15 mouse cellular contexts compared by ENCODE assay signal in the genomic region with DNA sequence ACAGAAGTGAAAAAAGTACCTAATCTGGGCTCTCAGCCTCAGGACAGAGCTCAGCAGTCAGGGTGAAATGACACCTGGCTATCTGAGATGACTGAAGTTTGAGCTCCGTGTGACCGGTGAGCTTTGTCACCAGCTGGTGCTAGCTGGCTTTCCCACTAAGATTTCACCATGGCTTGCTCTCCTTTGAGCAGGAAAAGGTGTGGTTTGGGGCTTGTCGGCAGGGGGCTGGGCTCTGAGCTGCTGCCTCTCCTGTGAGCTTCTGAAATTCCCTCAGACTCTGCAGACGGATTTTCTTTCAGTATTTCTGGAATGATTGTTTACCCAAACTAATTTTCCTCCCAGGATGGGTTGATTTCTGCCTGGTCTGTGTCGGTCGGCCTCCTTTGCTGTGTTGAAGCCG.
DNase-seq lines count a peak whose midpoint lies in the region; ATAC-seq and TF ChIP-seq lines count a peak whose summit lies in the region.
"Had no signal": no experiment of that assay in that cellular context is flagged by ENCODE, and none has a peak within 500 bp of the region (broad histone marks: within the 10 kb centered on the region; RNA-seq: fewer than 3 reads in every experiment).

No protein-coding gene starts in this region.

- no peak for TF ChIP-seq EP300 in liver, postnatal 0 days (IDR thresholded peaks at IDR 0.05; ENCODE audit: low read depth)

- 64% methylated on average over 7 of the region's 7 CpGs for WGBS in hindbrain, embryonic 12.5 days
- 64% methylated on average over 7 of the region's 7 CpGs for WGBS in hindbrain, embryonic 16.5 days
- WGBS in stomach, embryonic 15.5 days, result 29% methylated on average over 7 of the region's 7 CpGs
- WGBS in kidney, embryonic 15.5 days, result 47% methylated on average over 7 of the region's 7 CpGs
- WGBS in liver, postnatal 0 days (ENCODE audit: insufficient replicate concordance), result 46% methylated on average over 7 of the region's 7 CpGs

- peaks cover 28% of the 10 kb centered on the region for H3K36me3 ChIP-seq in hindbrain, embryonic 12.5 days
- no peaks in the 10 kb centered on the region for H3K36me3 ChIP-seq in hindbrain, embryonic 16.5 days (ENCODE audit: control insufficient read depth, insufficient read depth, low read length)
- peaks cover 5% of the 10 kb centered on the region; the same call in 1 of the 2 replicates for H3K36me3 ChIP-seq in stomach, embryonic 15.5 days
- H3K36me3 ChIP-seq in kidney, embryonic 15.5 days, result peaks cover 16% of the 10 kb centered on the region; the same call in 1 of the 2 replicates
- H3K36me3 ChIP-seq in liver, postnatal 0 days (replicated peaks; ENCODE audit: insufficient read depth, low read length), result peaks cover 14% of the 10 kb centered on the region

- H3K9me3 ChIP-seq in hindbrain, embryonic 12.5 days (replicated peaks), result no peaks in the 10 kb centered on the region
- no peaks in the 10 kb centered on the region for H3K9me3 ChIP-seq in hindbrain, embryonic 16.5 days (ENCODE audit: control insufficient read depth, low read length)
- no peaks in the 10 kb centered on the region for H3K9me3 ChIP-seq in stomach, embryonic 15.5 days
- no peaks in the 10 kb centered on the region for H3K9me3 ChIP-seq in kidney, embryonic 15.5 days (replicated peaks)
- no peaks in the 10 kb centered on the region for H3K9me3 ChIP-seq in liver, postnatal 0 days (ENCODE audit: low read length)
- H3K9me3 ChIP-seq: liver, embryonic 12.5 days had no signal

- no peaks in the 10 kb centered on the region for H3K27me3 ChIP-seq in hindbrain, embryonic 12.5 days
- H3K27me3 ChIP-seq in hindbrain, embryonic 16.5 days (replicated peaks; ENCODE audit: control insufficient read depth, insufficient read depth, low read length), result no peaks in the 10 kb centered on the region
- no peaks in the 10 kb centered on the region for H3K27me3 ChIP-seq in stomach, embryonic 15.5 days (replicated peaks)
- H3K27me3 ChIP-seq in kidney, embryonic 15.5 days, result no peaks in the 10 kb centered on the region
- no peaks in the 10 kb centered on the region for H3K27me3 ChIP-seq in liver, postnatal 0 days (ENCODE audit: insufficient read depth, low read length)
- H3K27me3 ChIP-seq: liver, embryonic 12.5 days had no signal

- H3K4me1 ChIP-seq in hindbrain, embryonic 12.5 days, result peaks cover 30% of the 10 kb centered on the region
- H3K4me1 ChIP-seq in hindbrain, embryonic 16.5 days (ENCODE audit: control insufficient read depth, insufficient read depth, low read depth, low read length), result peaks cover 5% of the 10 kb centered on the region; the same call in 1 of the 2 replicates
- peaks cover 16% of the 10 kb centered on the region; the same call in 1 of the 2 replicates for H3K4me1 ChIP-seq in stomach, embryonic 15.5 days
- H3K4me1 ChIP-seq in kidney, embryonic 15.5 days, result peaks cover 28% of the 10 kb centered on the region
- peaks cover 2% of the 10 kb centered on the region for H3K4me1 ChIP-seq in liver, postnatal 0 days (ENCODE audit: insufficient read depth)

- no peak overlapping the region for H3K4me2 ChIP-seq in hindbrain, embryonic 12.5 days (replicated peaks)
- no peak overlapping the region for H3K4me2 ChIP-seq in hindbrain, embryonic 16.5 days (ENCODE audit: low read length)
- H3K4me2 ChIP-seq in stomach, embryonic 15.5 days, result no peak overlapping the region
- no peak overlapping the region for H3K4me2 ChIP-seq in kidney, embryonic 15.5 days
- H3K4me2 ChIP-seq in liver, postnatal 0 days (ENCODE audit: low read depth, low read length), result no peak overlapping the region
- H3K4me2 ChIP-seq: liver, embryonic 12.5 days had no signal

- no peak overlapping the region for H3K9ac ChIP-seq in hindbrain, embryonic 12.5 days
- no peak overlapping the region for H3K9ac ChIP-seq in hindbrain, embryonic 16.5 days (ENCODE audit: low read depth, low read length)
- H3K9ac ChIP-seq in stomach, embryonic 15.5 days, result no peak overlapping the region
- H3K9ac ChIP-seq in kidney, embryonic 15.5 days, result no peak overlapping the region
- H3K9ac ChIP-seq in liver, postnatal 0 days (replicated peaks), result no peak overlapping the region
- H3K9ac ChIP-seq: liver, embryonic 12.5 days had no signal

- H3K27ac ChIP-seq in hindbrain, embryonic 12.5 days, result 0 out of 2 replicates have a peak overlapping the region, but pooled peaks have one; percentile 26
- H3K27ac ChIP-seq in hindbrain, embryonic 16.5 days (ENCODE audit: low read depth, low read length), result no peak overlapping the region
- H3K27ac ChIP-seq in stomach, embryonic 15.5 days, result peak overlapping the region; percentile 53
- no peak overlapping the region for H3K27ac ChIP-seq in kidney, embryonic 15.5 days
- H3K27ac ChIP-seq in liver, postnatal 0 days (ENCODE audit: low read depth), result no peak overlapping the region
- H3K27ac ChIP-seq: layer of hippocampus, adult 2 months; liver, embryonic 12.5 days had no signal

- no peak for DNase-seq in liver, postnatal 0 days
- DNase-seq: cerebellum, adult 11-12 months; heart, postnatal 36 days; right cerebral cortex, postnatal 14 days had no signal

- ATAC-seq in hindbrain, embryonic 12.5 days (ENCODE audit: low FRiP score), result no peak
- ATAC-seq in hindbrain, embryonic 16.5 days, result no peak
- ATAC-seq in common myeloid progenitor, adult 5-6 weeks (replicated peaks; ENCODE audit: low read depth, poor library complexity, severe bottlenecking), result peak; percentile 51
- ATAC-seq in granulocyte monocyte progenitor cell, adult 5-6 weeks (replicated peaks; ENCODE audit: poor library complexity, severe bottlenecking), result peak; percentile 36; the same call in 1 of the 2 replicates
- ATAC-seq in stomach, embryonic 15.5 days (ENCODE audit: insufficient read depth, low FRiP score, low read depth), result no peak
- no peak for ATAC-seq in kidney, embryonic 15.5 days (replicated peaks; ENCODE audit: low FRiP score)
- ATAC-seq in liver, postnatal 0 days, result no peak
- ATAC-seq: liver, embryonic 12.5 days; lung, postnatal 0 days had no signal

- H3K4me3 ChIP-seq in hindbrain, embryonic 12.5 days, result no peak overlapping the region
- H3K4me3 ChIP-seq in hindbrain, embryonic 16.5 days (ENCODE audit: low read length), result no peak overlapping the region
- H3K4me3 ChIP-seq in stomach, embryonic 15.5 days (replicated peaks), result no peak overlapping the region
- H3K4me3 ChIP-seq in kidney, embryonic 15.5 days (replicated peaks), result no peak overlapping the region
- H3K4me3 ChIP-seq in liver, postnatal 0 days (ENCODE audit: low read depth, low read length), result no peak overlapping the region
- H3K4me3 ChIP-seq: erythroblast, embryonic 14.5 days; layer of hippocampus, adult 2 months; liver, embryonic 12.5 days; myocyte had no signal

- no peak for TF ChIP-seq CTCF in liver, postnatal 0 days (IDR thresholded peaks at IDR 0.05; ENCODE audit: low read depth)

Comparison
In these comparisons a context has a peak if more than half of its experiments do, and no peak if none do; other contexts are left out.
1. H3K27ac ChIP-seq: peak in hindbrain, embryonic 12.5 days (single experiment) and stomach, embryonic 15.5 days (single experiment); none in hindbrain, embryonic 16.5 days (single experiment), kidney, embryonic 15.5 days (single experiment) and liver, postnatal 0 days (single experiment).
2. ATAC-seq: peak in common myeloid progenitor, adult 5-6 weeks (single experiment) and granulocyte monocyte progenitor cell, adult 5-6 weeks (single experiment); none in hindbrain, embryonic 12.5 days (single experiment), hindbrain, embryonic 16.5 days (single experiment), stomach, embryonic 15.5 days (single experiment), kidney, embryonic 15.5 days (single experiment) and liver, postnatal 0 days (single experiment).